Mouse (Mus musculus) C2C12 (cell line): Measurements from ENCODE around the gene Abcg5. TPM values are rescaled to one million over a fixed set of nuclear protein-coding genes. Genes with fewer than 3 reads are reported as not detected.

ENCODE experiments used
- H3K27me3 ChIP-seq: one replicate; pipeline ENCODE4 v1.6.1; 2011; ENCODE audit not compliant: control insufficient read depth, insufficient read depth, insufficient read length
- H3K36me3 ChIP-seq: one replicate; pipeline ENCODE4 v1.6.1; 2011; ENCODE audit not compliant: control insufficient read depth, insufficient read depth
- H3K4me3 ChIP-seq: one replicate; pipeline ENCODE4 v1.5.1; 2011; ENCODE audit warnings: mild to moderate bottlenecking, control low read depth; ENCODE audit not compliant: poor library complexity, insufficient read depth, severe bottlenecking
- H3K79me2 ChIP-seq: one replicate; pipeline ENCODE4 v1.6.1; 2011; ENCODE audit not compliant: control insufficient read depth, insufficient read depth
- H3K79me3 ChIP-seq: one replicate; pipeline ENCODE4 v1.6.1; 2011; ENCODE audit warnings: low read depth, control low read depth
- H3ac ChIP-seq: one replicate; pipeline ENCODE3; 2011; ENCODE audit warnings: low read depth; ENCODE audit not compliant: control insufficient read depth, insufficient read length
- CEBPB ChIP-seq: IDR thresholded peaks from one replicate; pipeline ENCODE4 v1.6.1; 2011; ENCODE audit warnings: low read depth, mild to moderate bottlenecking, control low read depth, moderate library complexity
- CTCF ChIP-seq: IDR thresholded peaks from one replicate; pipeline ENCODE4 v1.5.1; 2011; ENCODE audit not compliant: control insufficient read depth, insufficient read depth, insufficient read length
- FOSL1 ChIP-seq: IDR thresholded peaks from one replicate; pipeline ENCODE4 v1.8.0; 2011; ENCODE audit warnings: mild to moderate bottlenecking, low read length; ENCODE audit not compliant: poor library complexity, insufficient read depth, severe bottlenecking
- MAX ChIP-seq: IDR thresholded peaks from one replicate; pipeline ENCODE4 v1.6.1; 2011; ENCODE audit warnings: mild to moderate bottlenecking, control low read depth
- MYOD1 ChIP-seq: IDR thresholded peaks from one replicate; pipeline ENCODE4 v1.6.1; 2011; ENCODE audit warnings: low read depth; ENCODE audit not compliant: control insufficient read depth, insufficient read length
- MYOG ChIP-seq: IDR thresholded peaks from one replicate; pipeline ENCODE4 v1.6.1; 2011; ENCODE audit not compliant: control insufficient read depth, insufficient read length; ENCODE audit errors: extremely low read depth
- USF1 ChIP-seq: IDR thresholded peaks from one replicate; pipeline ENCODE4 v1.6.1; 2011; ENCODE audit warnings: low read depth, mild to moderate bottlenecking, control low read depth, moderate library complexity
- polyA plus RNA-seq: library from polyadenylated mRNA; unstranded; fragments of >200 nt; fragmentation: generic; extraction: Trizol; gene quantifications from one replicate; pipeline ENCODE4 v1.2.1, GENCODE M21; 2012; ENCODE audit warnings: missing spikeins

The Abcg5 gene
- polyA plus RNA-seq, 1 experiment: not detected

GRCm38 (mm10) chr17:84642324-84642723 is 40.5 kb downstream of the Abcg5 start:
- no peak overlapping the region for H3ac ChIP-seq
- H3K36me3 ChIP-seq: no peaks in the 10 kb centered on the region
- H3K27me3 ChIP-seq: no peaks in the 10 kb centered on the region
- no peaks in the 10 kb centered on the region for H3K79me2 ChIP-seq
- H3K4me3 ChIP-seq: no peak overlapping the region
- no peaks in the 10 kb centered on the region for H3K79me3 ChIP-seq
- TF ChIP-seq MYOG (no peak), CTCF (no peak), CEBPB (no peak), USF1 (no peak), MYOD1 (no peak), MAX (no peak), FOSL1 (no peak)

GRCm38 (mm10) chr17:84641893-84642292 is 40.9 kb downstream of the Abcg5 start:
- Histone ChIP-seq H3K79me3 (no peaks in the 10 kb centered on the region), H3ac (no peak overlapping the region), H3K4me3 (no peak overlapping the region), H3K27me3 (no peaks in the 10 kb centered on the region), H3K79me2 (no peaks in the 10 kb centered on the region), H3K36me3 (no peaks in the 10 kb centered on the region)
- TF ChIP-seq FOSL1: no peak
- TF ChIP-seq MYOD1: no peak
- no peak for TF ChIP-seq MYOG
- no peak for TF ChIP-seq CTCF
- TF ChIP-seq USF1: no peak
- no peak for TF ChIP-seq CEBPB
- no peak for TF ChIP-seq MAX

GRCm38 (mm10) chr17:84639796-84640378 is 42.9 kb downstream of the Abcg5 start:
- Histone ChIP-seq H3K79me3 (no peaks in the 10 kb centered on the region), H3K4me3 (no peak overlapping the region), H3K27me3 (no peaks in the 10 kb centered on the region), H3ac (no peak overlapping the region), H3K79me2 (no peaks in the 10 kb centered on the region), H3K36me3 (no peaks in the 10 kb centered on the region)
- TF ChIP-seq MYOD1 (no peak), CTCF (no peak), MAX (no peak), FOSL1 (no peak)

GRCm38 (mm10) chr17:84637971-84638370 is 44.8 kb downstream of the Abcg5 start:
- H3ac ChIP-seq: no peak overlapping the region
- H3K79me2 ChIP-seq: no peaks in the 10 kb centered on the region
- no peaks in the 10 kb centered on the region for H3K27me3 ChIP-seq
- H3K4me3 ChIP-seq: no peak overlapping the region
- no peak for TF ChIP-seq MYOG
- no peak for TF ChIP-seq FOSL1
- TF ChIP-seq CEBPB: no peak
- TF ChIP-seq USF1: no peak
- TF ChIP-seq CTCF: no peak
- no peak for TF ChIP-seq MYOD1
- TF ChIP-seq MAX: no peak
- no peaks in the 10 kb centered on the region for H3K36me3 ChIP-seq
- H3K79me3 ChIP-seq: no peaks in the 10 kb centered on the region

DNA sequence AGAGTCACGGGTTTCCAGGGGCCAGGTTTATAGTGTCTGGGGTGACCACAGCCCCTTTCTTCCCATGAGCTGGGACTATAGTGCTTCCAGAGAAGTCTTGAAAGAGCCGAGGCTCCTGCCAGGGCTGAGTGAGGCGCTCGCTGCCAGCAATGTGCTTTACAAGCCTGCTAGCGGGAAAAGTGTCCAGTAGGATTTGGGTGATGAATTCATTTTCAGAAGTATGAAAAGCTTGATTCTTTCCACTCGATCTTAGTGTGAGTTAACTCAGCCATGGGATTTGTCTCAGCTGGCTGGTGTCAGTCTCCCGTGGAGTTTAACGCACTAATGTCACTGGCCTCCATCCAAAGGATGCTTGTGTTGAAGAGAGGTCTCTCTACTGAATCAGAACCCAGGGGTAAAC is 46.5 kb downstream of the Abcg5 start:
- H3K79me2 ChIP-seq: no peaks in the 10 kb centered on the region
- H3K4me3 ChIP-seq: no peak overlapping the region
- no peak for TF ChIP-seq USF1
- no peak for TF ChIP-seq MAX
- TF ChIP-seq CTCF: no peak
- TF ChIP-seq CEBPB: no peak
- TF ChIP-seq FOSL1: no peak
- TF ChIP-seq MYOG: no peak
- TF ChIP-seq MYOD1: no peak
- no peak overlapping the region for H3ac ChIP-seq
- no peaks in the 10 kb centered on the region for H3K27me3 ChIP-seq
- no peaks in the 10 kb centered on the region for H3K36me3 ChIP-seq
- H3K79me3 ChIP-seq: no peaks in the 10 kb centered on the region

- Histone ChIP-seq H3K36me3 (no peaks in the 10 kb centered on the region), H3K4me3 (no peak overlapping the region), H3K79me2 (no peaks in the 10 kb centered on the region), H3K79me3 (no peaks in the 10 kb centered on the region), H3K27me3 (no peaks in the 10 kb centered on the region), H3ac (no peak overlapping the region)
- TF ChIP-seq MYOG (no peak), CEBPB (no peak), MYOD1 (no peak), FOSL1 (no peak), USF1 (no peak), CTCF (no peak), MAX (no peak)
Measured at GRCm38 (mm10) chr17:84633443-84633842, 49.4 kb downstream of the Abcg5 start.
